Mouse (Mus musculus): ENCODE results near the gene Cyren.

DNA sequence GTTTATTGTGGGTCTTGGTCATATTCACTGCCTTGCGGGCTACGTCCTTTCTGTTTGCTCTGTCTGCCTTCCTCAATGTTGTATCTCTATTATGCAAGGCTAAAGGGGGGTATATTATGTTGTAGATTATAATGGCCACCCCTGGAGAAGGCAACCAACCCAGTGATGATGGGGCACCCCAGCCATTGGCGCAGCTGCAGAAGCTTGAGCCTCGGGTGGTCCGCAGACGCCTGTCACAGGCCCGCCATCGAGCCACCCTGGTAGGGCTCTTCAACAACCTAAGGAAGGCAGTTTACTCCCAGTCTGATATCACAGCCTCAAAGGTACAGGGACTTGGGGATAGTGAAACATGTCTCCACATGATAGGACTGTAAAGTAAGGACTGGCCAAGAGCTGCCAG lies 49.7 kb upstream of the Cyren start:
- no peak for TF ChIP-seq GATA1 (IDR thresholded peaks at IDR 0.05; ENCODE audit: low read length)
- TF ChIP-seq TAL1 (IDR thresholded peaks at IDR 0.05; ENCODE audit: low read length) = no peak
